Mouse (Mus musculus) ES-Bruce4 (cell line): ENCODE data around the gene Polr1b.
A peak's percentile ranks its signal among the peaks of the same experiment; 100 is the strongest.

ENCODE experiments used
- CTCF ChIP-seq: IDR thresholded peaks from one replicate; pipeline ENCODE4 v1.8.1; 2011; ENCODE audit warnings: low read depth, low read length
- EP300 ChIP-seq: IDR thresholded peaks from 2 replicates; pipeline ENCODE4 v1.6.1; 2011; ENCODE audit warnings: low read depth, low read length; ENCODE audit not compliant: insufficient read depth
- POLR2A ChIP-seq: IDR thresholded peaks from one replicate; pipeline ENCODE4 v1.8.1; 2011; ENCODE audit warnings: low read length; ENCODE audit not compliant: insufficient read depth

- TF ChIP-seq CTCF (peak; percentile 53), POLR2A (no peak), EP300 (no peak)
Observed at GRCm38 (mm10) chr2:129081097-129081496, 19.7 kb upstream of the Polr1b start.
